Mouse (Mus musculus) forebrain, postnatal 0 days (tissue): ENCODE results near the gene Selenbp2. TPM values are rescaled to one million over a fixed set of nuclear protein-coding genes. Genes with fewer than 3 reads are reported as not detected.

Experiments
- ATAC-seq: fragments of 200-750 bp; cut with Nextera tagmentation; 2 replicates; pipeline ENCODE4 v1.8.0; 2017; ENCODE audit warnings: mild to moderate bottlenecking, moderate library complexity
- DNase-seq: peaks from one replicate; pipeline ENCODE4 v3.0.0-alpha.2; 2015
- H3K27ac ChIP-seq: fragments of 300-500 bp; sonication (generic); 2 replicates; pipeline ENCODE4 v1.5.1; 2014; ENCODE audit warnings: low read depth, mild to moderate bottlenecking, antibody characterized with exemption, low read length, moderate library complexity, mixed read lengths
- H3K27me3 ChIP-seq: fragments of 300-500 bp; sonication (generic); 2 replicates; pipeline ENCODE4 v1.6.1; 2014; ENCODE audit warnings: mild to moderate bottlenecking, low read length, mixed read lengths; ENCODE audit not compliant: insufficient read depth
- H3K36me3 ChIP-seq: fragments of 300-500 bp; sonication (generic); 2 replicates; pipeline ENCODE4 v1.6.1; 2014; ENCODE audit warnings: mild to moderate bottlenecking, moderate library complexity; ENCODE audit not compliant: insufficient read depth
- H3K4me1 ChIP-seq: fragments of 300-500 bp; sonication (generic); 2 replicates; pipeline ENCODE4 v1.6.1; 2014; ENCODE audit warnings: antibody characterized with exemption; ENCODE audit not compliant: insufficient read depth
- H3K4me2 ChIP-seq: fragments of 300-500 bp; sonication (generic); 2 replicates; pipeline ENCODE4 v1.6.1; 2014; ENCODE audit warnings: low read depth, mild to moderate bottlenecking, moderate library complexity
- H3K4me3 ChIP-seq: fragments of 300-500 bp; sonication (generic); 2 replicates; pipeline ENCODE4 v1.5.1; 2014; ENCODE audit warnings: low read depth, low read length, mixed read lengths
- H3K9ac ChIP-seq: fragments of 300-500 bp; sonication (generic); 2 replicates; pipeline ENCODE4 v1.6.1; 2014; ENCODE audit warnings: mild to moderate bottlenecking
- H3K9me3 ChIP-seq: fragments of 300-500 bp; sonication (generic); 2 replicates; pipeline ENCODE4 v1.6.1; 2016; ENCODE audit warnings: low read length
- CTCF ChIP-seq: sonication (generic); IDR thresholded peaks from 2 replicates; pipeline ENCODE4 v1.5.1; 2016; ENCODE audit warnings: antibody characterized with exemption, control low read depth, low read depth
- WGBS: fragments of 180-500 bp; shearing (Covaris S2); extraction: QIAGEN DNeasy Blood & Tissue Kit; methylation state at CpG from one replicate; pipeline ENCODE4 v1.1.7; 2014; 5-methylcytosine and 5-hydroxymethylcytosine counted together
- polyA plus RNA-seq: library from polyadenylated mRNA; unstranded; fragments of >200 nt; fragmentation: Nextera tagmentation; extraction: Ambion mirVana; gene quantifications from 2 replicates; pipeline ENCODE4 v1.2.1, GENCODE M21; 2015
- total RNA-seq: library from RNA; depleted of rRNA; stranded (reverse); fragments of >200 nt; gene quantifications from 2 replicates; pipeline ENCODE4 v1.2.3, GENCODE M21; 2014; rRNA removed

Gene Selenbp2
- total and polyA plus RNA-seq, 2 experiments from 2014 or later, result 0.52 to 1.2 TPM

GRCm38 (mm10) chr3:94745691-94746090, 52.3 kb downstream of the Selenbp2 start:
- no peaks in the 10 kb centered on the region for H3K27me3 ChIP-seq
- 97% methylated on average over 17 of the region's 17 CpGs for WGBS

More at GRCm38 (mm10) chr3:94745691-94746090, 52.3 kb downstream of the Selenbp2 start:
- H3K27ac ChIP-seq, result no peak overlapping the region
- H3K4me2 ChIP-seq, result no peak overlapping the region
- H3K36me3 ChIP-seq, result no peaks in the 10 kb centered on the region
- TF ChIP-seq CTCF, result no peak
- ATAC-seq (no peak), DNase-seq (no peak)
- H3K9me3 ChIP-seq, result no peaks in the 10 kb centered on the region
- no peak overlapping the region for H3K9ac ChIP-seq
- H3K4me3 ChIP-seq, result no peak overlapping the region
- H3K4me1 ChIP-seq, result no peaks in the 10 kb centered on the region

Other genes with a start within 250 kb of the Selenbp2 start
- not detected in 2 replicates for gene Oaz3, start 249.6 kb upstream of the Selenbp2 start, total RNA-seq
- 0.34 and 0.85 TPM in 2 replicates for gene Oaz3, start 249.6 kb upstream of the Selenbp2 start, polyA plus RNA-seq
- gene Celf3, start 215.3 kb upstream of the Selenbp2 start, total RNA-seq, result 223 and 278 TPM in 2 replicates
- gene Celf3, start 215.3 kb upstream of the Selenbp2 start, polyA plus RNA-seq, result 247 and 295 TPM in 2 replicates
- 7.3 and 14.2 TPM in 2 replicates for gene Riiad1, start 213.2 kb upstream of the Selenbp2 start, total RNA-seq
- 24.7 and 27.1 TPM in 2 replicates for gene Riiad1, start 213.2 kb upstream of the Selenbp2 start, polyA plus RNA-seq
- 71.8 and 75.2 TPM in 2 replicates for gene Snx27, start 110.8 kb upstream of the Selenbp2 start, total RNA-seq
- gene Snx27, start 110.8 kb upstream of the Selenbp2 start, polyA plus RNA-seq, result 49.0 and 80.0 TPM in 2 replicates
- not detected in 2 replicates for gene Gm10972, start 50.4 kb upstream of the Selenbp2 start, total RNA-seq
- not detected in 2 replicates for gene Gm10972, start 50.4 kb upstream of the Selenbp2 start, polyA plus RNA-seq
- gene Tuft1, start 34.7 kb upstream of the Selenbp2 start, total RNA-seq, result 6.5 and 7.6 TPM in 2 replicates
- gene Tuft1, start 34.7 kb upstream of the Selenbp2 start, polyA plus RNA-seq, result 4.0 and 5.7 TPM in 2 replicates
- gene Cgn, start 92.9 kb downstream of the Selenbp2 start, total RNA-seq, result 6.0 and 7.2 TPM in 2 replicates
- gene Cgn, start 92.9 kb downstream of the Selenbp2 start, polyA plus RNA-seq, result 3.3 and 6.0 TPM in 2 replicates
- 36.2 and 48.2 TPM in 2 replicates for gene Pogz, start 144.0 kb downstream of the Selenbp2 start, total RNA-seq
- gene Pogz, start 144.0 kb downstream of the Selenbp2 start, polyA plus RNA-seq, result 11.2 and 14.0 TPM in 2 replicates
- 341 and 498 TPM in 2 replicates for gene Psmb4, start 193.4 kb downstream of the Selenbp2 start, total RNA-seq
- gene Psmb4, start 193.4 kb downstream of the Selenbp2 start, polyA plus RNA-seq, result 367 and 417 TPM in 2 replicates
- 10.2 and 16.6 TPM in 2 replicates for gene Selenbp1, start 239.5 kb downstream of the Selenbp2 start, total RNA-seq
- 11.6 and 11.9 TPM in 2 replicates for gene Selenbp1, start 239.5 kb downstream of the Selenbp2 start, polyA plus RNA-seq